In the genomic region with DNA sequence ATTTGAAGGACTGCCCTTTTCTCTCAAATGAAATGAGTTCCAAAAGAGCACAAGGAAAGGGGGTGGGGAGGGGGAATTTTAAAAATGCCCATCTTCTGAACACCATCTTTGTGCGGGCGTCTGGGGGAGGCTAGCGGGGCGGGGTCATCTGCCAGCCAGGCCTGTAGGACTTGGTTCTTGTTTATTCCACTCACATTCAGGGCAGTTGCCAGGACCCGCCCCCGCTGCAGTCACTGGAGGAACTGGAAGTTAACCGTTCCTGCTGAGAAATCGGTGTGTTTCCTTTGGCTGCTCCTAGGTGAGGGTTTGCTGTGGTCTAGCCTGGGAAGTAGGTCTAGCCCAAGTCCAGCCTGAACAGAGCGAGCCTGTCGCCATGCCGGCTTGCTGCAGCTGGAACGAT, we compare ENCODE assay signal across 8 mouse cellular contexts. TPM values are rescaled to one million over a fixed set of nuclear protein-coding genes. Genes with fewer than 3 reads are reported as not detected.
A peak's percentile ranks its signal among the peaks of the same experiment; 100 is the strongest.
DNase-seq lines count a peak whose midpoint lies in the region; ATAC-seq lines count a peak whose summit lies in the region.

A gene (plus strand): TSS at position 211 of the 400 bp plus-strand sequence.

- H3K4me3 ChIP-seq in embryonic facial prominence, embryonic 14.5 days (ENCODE audit: low read depth, low read length), result no peak within 1 kb of the TSS
- H3K4me3 ChIP-seq in embryonic facial prominence, embryonic 10.5 days, result no peak within 1 kb of the TSS
- H3K4me3 ChIP-seq in intestine, embryonic 14.5 days (ENCODE audit: low read depth, low read length), result no peak within 1 kb of the TSS
- H3K4me3 ChIP-seq in liver, embryonic 12.5 days, result no peak within 1 kb of the TSS
- no peak within 1 kb of the TSS for H3K4me3 ChIP-seq in neural tube, embryonic 12.5 days

- H3K9ac ChIP-seq in embryonic facial prominence, embryonic 14.5 days (ENCODE audit: low read depth, low read length), result no peak within 1 kb of the TSS
- H3K9ac ChIP-seq in intestine, embryonic 14.5 days (ENCODE audit: low read length), result no peak within 1 kb of the TSS
- H3K9ac ChIP-seq in liver, embryonic 12.5 days, result no peak within 1 kb of the TSS
- no peak within 1 kb of the TSS for H3K9ac ChIP-seq in neural tube, embryonic 12.5 days

- no peaks in the 10 kb centered on the region for H3K9me3 ChIP-seq in embryonic facial prominence, embryonic 14.5 days (ENCODE audit: control insufficient read depth, low read length)
- H3K9me3 ChIP-seq in embryonic facial prominence, embryonic 10.5 days, result no peaks in the 10 kb centered on the region
- no peaks in the 10 kb centered on the region for H3K9me3 ChIP-seq in intestine, embryonic 14.5 days (ENCODE audit: control insufficient read depth, low read length)
- H3K9me3 ChIP-seq in liver, embryonic 12.5 days (replicated peaks), result no peaks in the 10 kb centered on the region
- H3K9me3 ChIP-seq in neural tube, embryonic 12.5 days, result no peaks in the 10 kb centered on the region

- 69% methylated on average over 12 of the region's 12 CpGs for WGBS in embryonic facial prominence, embryonic 14.5 days
- WGBS in embryonic facial prominence, embryonic 10.5 days, result 76% methylated on average over 12 of the region's 12 CpGs
- 54% methylated on average over 12 of the region's 12 CpGs for WGBS in intestine, embryonic 14.5 days
- WGBS in liver, embryonic 12.5 days (ENCODE audit: insufficient replicate concordance), result 35% methylated on average over 12 of the region's 12 CpGs
- WGBS in neural tube, embryonic 12.5 days, result 70% methylated on average over 12 of the region's 12 CpGs

- peak; percentile 23 for DNase-seq in embryonic facial prominence, embryonic 14.5 days (ENCODE audit: low spot score)
- DNase-seq in embryonic facial prominence, embryonic 10.5 days (ENCODE audit: low spot score), result no peak
- DNase-seq in R1 (ENCODE audit: low read depth, low spot score), result peak; percentile 68
- DNase-seq in gastrocnemius, postnatal 14 days, result peak; percentile 65
- DNase-seq in intestine, embryonic 14.5 days (ENCODE audit: low spot score), result no peak
- peak; percentile 46 for DNase-seq in urinary bladder, postnatal 25 days (ENCODE audit: low spot score)

- no peaks in the 10 kb centered on the region for H3K27me3 ChIP-seq in embryonic facial prominence, embryonic 14.5 days (replicated peaks; ENCODE audit: control insufficient read depth, insufficient read depth, low read length)
- H3K27me3 ChIP-seq in embryonic facial prominence, embryonic 10.5 days (replicated peaks; ENCODE audit: low read depth, poor library complexity, severe bottlenecking), result no peaks in the 10 kb centered on the region
- H3K27me3 ChIP-seq in intestine, embryonic 14.5 days (replicated peaks; ENCODE audit: control insufficient read depth, insufficient read depth, low read length), result no peaks in the 10 kb centered on the region
- H3K27me3 ChIP-seq in liver, embryonic 12.5 days (replicated peaks), result peaks cover 30% of the 10 kb centered on the region
- no peaks in the 10 kb centered on the region for H3K27me3 ChIP-seq in neural tube, embryonic 12.5 days (replicated peaks)

- no peak for ATAC-seq in embryonic facial prominence, embryonic 14.5 days (ENCODE audit: low read depth)
- no peak for ATAC-seq in intestine, embryonic 14.5 days (replicated peaks; ENCODE audit: low FRiP score, low TSS enrichment, low read depth)
- ATAC-seq in liver, embryonic 12.5 days, result no peak
- no peak for ATAC-seq in neural tube, embryonic 12.5 days (ENCODE audit: low FRiP score, low read depth)

- H3K36me3 ChIP-seq in embryonic facial prominence, embryonic 14.5 days (ENCODE audit: control insufficient read depth, insufficient read depth, low read length), result no peaks in the 10 kb centered on the region
- H3K36me3 ChIP-seq in embryonic facial prominence, embryonic 10.5 days (replicated peaks), result no peaks in the 10 kb centered on the region; the same call in 1 of the 2 replicates
- H3K36me3 ChIP-seq in intestine, embryonic 14.5 days (ENCODE audit: control insufficient read depth, insufficient read depth, low read length), result no peaks in the 10 kb centered on the region
- H3K36me3 ChIP-seq in liver, embryonic 12.5 days, result no peaks in the 10 kb centered on the region
- no peaks in the 10 kb centered on the region for H3K36me3 ChIP-seq in neural tube, embryonic 12.5 days

- H3K4me1 ChIP-seq in embryonic facial prominence, embryonic 14.5 days (ENCODE audit: control insufficient read depth, insufficient read depth, low read length), result no peaks in the 10 kb centered on the region
- peaks cover 6% of the 10 kb centered on the region for H3K4me1 ChIP-seq in embryonic facial prominence, embryonic 10.5 days
- H3K4me1 ChIP-seq in intestine, embryonic 14.5 days (replicated peaks; ENCODE audit: control insufficient read depth, insufficient read depth, low read length), result peaks cover 4% of the 10 kb centered on the region; the same call in 1 of the 2 replicates
- peaks cover 41% of the 10 kb centered on the region for H3K4me1 ChIP-seq in liver, embryonic 12.5 days
- H3K4me1 ChIP-seq in neural tube, embryonic 12.5 days, result peaks cover 10% of the 10 kb centered on the region; the same call in 1 of the 2 replicates

- no peak within 1 kb of the TSS; the same call in 1 of the 2 replicates for H3K27ac ChIP-seq in embryonic facial prominence, embryonic 14.5 days (replicated peaks; ENCODE audit: low read depth, low read length)
- no peak within 1 kb of the TSS for H3K27ac ChIP-seq in embryonic facial prominence, embryonic 10.5 days (replicated peaks)
- no peak within 1 kb of the TSS for H3K27ac ChIP-seq in intestine, embryonic 14.5 days (ENCODE audit: low read depth)
- no peak within 1 kb of the TSS for H3K27ac ChIP-seq in liver, embryonic 12.5 days
- H3K27ac ChIP-seq in neural tube, embryonic 12.5 days, result no peak within 1 kb of the TSS

- intact Hi-C loops in gastrocnemius, postnatal 14 days (cut with DNase I; ENCODE audit: low total_unique reads), result no loop called here

- H3K4me2 ChIP-seq in embryonic facial prominence, embryonic 14.5 days (ENCODE audit: low read depth, low read length), result peak within 1 kb of the TSS; percentile 18; the same call in 1 of the 2 replicates
- H3K4me2 ChIP-seq in intestine, embryonic 14.5 days (ENCODE audit: low read length), result peak within 1 kb of the TSS; percentile 11; the same call in 1 of the 2 replicates
- peak within 1 kb of the TSS; percentile 27; the same call in 1 of the 2 replicates for H3K4me2 ChIP-seq in liver, embryonic 12.5 days
- peak within 1 kb of the TSS; percentile 12; the same call in 1 of the 2 replicates for H3K4me2 ChIP-seq in neural tube, embryonic 12.5 days (replicated peaks)

RNA-seq across cellular contexts. Expression of the gene that starts here (rescaled TPM):
- polyA plus RNA-seq in embryonic facial prominence, embryonic 14.5 days (2014; fragmentation: Nextera tagmentation; extraction: Ambion mirVana), result 2.1 and 2.3 TPM in 2 replicates
- polyA plus RNA-seq in embryonic facial prominence, embryonic 10.5 days (2016; fragmentation: Nextera tagmentation; extraction: Ambion mirVana), result 0.30 and 0.35 TPM in 2 replicates
- 1 to 10 TPM; 2.4 to 2.7 TPM for total RNA-seq in gastrocnemius, postnatal 14 days (2021)
- 1.8 and 2.1 TPM in 2 replicates for polyA plus RNA-seq in intestine, embryonic 14.5 days (2014; fragmentation: Nextera tagmentation; extraction: Ambion mirVana)
- polyA plus RNA-seq in liver, embryonic 12.5 days (2016; fragmentation: Nextera tagmentation; extraction: Ambion mirVana), result 1.1 and 1.2 TPM in 2 replicates
- polyA plus RNA-seq in neural tube, embryonic 12.5 days (2016; fragmentation: Nextera tagmentation; extraction: Ambion mirVana), result 2.8 and 3.2 TPM in 2 replicates

Comparison
In these comparisons a context has a peak if more than half of its experiments do, and no peak if none do; other contexts are left out.
1. DNase-seq: peak in embryonic facial prominence, embryonic 14.5 days (single experiment), R1 (single experiment), gastrocnemius, postnatal 14 days (single experiment) and urinary bladder, postnatal 25 days (single experiment); none in embryonic facial prominence, embryonic 10.5 days (single experiment) and intestine, embryonic 14.5 days (single experiment).
2. Peak in every context shown above with its lines, with median percentiles within 50 percentile points of each other: H3K4me2 ChIP-seq.